Mouse (Mus musculus) kidney, postnatal 0 days (tissue): Measurements from ENCODE around the gene Jag1. TPM values are rescaled to one million over a fixed set of nuclear protein-coding genes. Genes with fewer than 3 reads are reported as not detected.

ENCODE experiments used
- ATAC-seq: fragments of 200-750 bp; cut with Nextera tagmentation; replicated peaks from 2 replicates; pipeline ENCODE4 v1.8.0; 2017; ENCODE audit warnings: low read depth, moderate number of reproducible peaks, moderate TSS enrichment, moderate library complexity; ENCODE audit not compliant: low FRiP score
- DNase-seq: peaks from one replicate; pipeline ENCODE4 v3.0.0-alpha.2; 2016; ENCODE audit warnings: low spot score
- H3K27ac ChIP-seq: fragments of 300-500 bp; sonication (generic); 2 replicates; pipeline ENCODE4 v1.5.1; 2014; ENCODE audit warnings: mild to moderate bottlenecking
- H3K27me3 ChIP-seq: fragments of 300-500 bp; sonication (generic); 2 replicates; pipeline ENCODE4 v1.6.1; 2014; ENCODE audit warnings: low read length, mixed read lengths; ENCODE audit not compliant: insufficient read depth
- H3K36me3 ChIP-seq: fragments of 300-500 bp; sonication (generic); 2 replicates; pipeline ENCODE4 v1.6.1; 2014; ENCODE audit warnings: low read length, mixed read lengths; ENCODE audit not compliant: insufficient read depth
- H3K4me1 ChIP-seq: fragments of 300-500 bp; sonication (generic); replicated peaks from 2 replicates; pipeline ENCODE4 v1.6.1; 2014; ENCODE audit warnings: antibody characterized with exemption, low read length, mixed read lengths; ENCODE audit not compliant: insufficient read depth
- H3K4me2 ChIP-seq: fragments of 300-500 bp; sonication (generic); 2 replicates; pipeline ENCODE4 v1.6.1; 2014; ENCODE audit warnings: mild to moderate bottlenecking, low read length, moderate library complexity, mixed read lengths
- H3K4me3 ChIP-seq: fragments of 300-500 bp; sonication (generic); replicated peaks from 2 replicates; pipeline ENCODE4 v1.5.1; 2014; ENCODE audit warnings: low read depth, low read length
- H3K9ac ChIP-seq: fragments of 300-500 bp; sonication (generic); 2 replicates; pipeline ENCODE4 v1.6.1; 2014; ENCODE audit warnings: low read depth, low read length
- H3K9me3 ChIP-seq: fragments of 300-500 bp; sonication (generic); replicated peaks from 2 replicates; pipeline ENCODE4 v1.6.1; 2016; ENCODE audit warnings: low read length, inconsistent platforms, mixed read lengths
- CTCF ChIP-seq: IDR thresholded peaks from 2 replicates; pipeline ENCODE4 v1.5.1; 2016; ENCODE audit warnings: antibody characterized with exemption, low read depth, mild to moderate bottlenecking, moderate library complexity
- WGBS: fragments of 180-500 bp; shearing (Covaris S2); extraction: QIAGEN DNeasy Blood & Tissue Kit; methylation state at CpG from one replicate; pipeline ENCODE4 v1.1.7; 2014; 5-methylcytosine and 5-hydroxymethylcytosine counted together
- polyA plus RNA-seq: library from polyadenylated mRNA; unstranded; fragments of >200 nt; fragmentation: Nextera tagmentation; extraction: Ambion mirVana; gene quantifications from 2 replicates; pipeline ENCODE4 v1.2.1, GENCODE M21; 2015

The Jag1 gene
- polyA plus RNA-seq, 1 experiment from 2014 or later = 47.6 TPM

GRCm38 (mm10) chr2:137044122-137044521, 72.3 kb downstream of the Jag1 start:
- no peak for TF ChIP-seq CTCF
- DNase-seq = no peak
- no peaks in the 10 kb centered on the region for H3K9me3 ChIP-seq
- H3K27ac ChIP-seq = no peak overlapping the region
- H3K27me3 ChIP-seq = no peaks in the 10 kb centered on the region
- ATAC-seq = no peak
- H3K4me3 ChIP-seq = no peak overlapping the region
- no peak overlapping the region for H3K4me2 ChIP-seq
- WGBS = 57% methylated on average over 2 of the region's 2 CpGs
- no peaks in the 10 kb centered on the region for H3K4me1 ChIP-seq
- H3K9ac ChIP-seq = no peak overlapping the region
- H3K36me3 ChIP-seq = no peaks in the 10 kb centered on the region

Other genes with a start within 250 kb of the Jag1 start
- gene AL731706.2, start 231.0 kb downstream of the Jag1 start, polyA plus RNA-seq = 32.8 and 40.4 TPM in 2 replicates
- gene Slx4ip, start 225.4 kb downstream of the Jag1 start, polyA plus RNA-seq = 4.3 and 4.7 TPM in 2 replicates
- 40.5 and 48.2 TPM in 2 replicates for gene AL731706.1, start 225.3 kb downstream of the Jag1 start, polyA plus RNA-seq
- 18.6 and 18.9 TPM in 2 replicates for gene Mkks, start 225.3 kb downstream of the Jag1 start, polyA plus RNA-seq